Mouse (Mus musculus) erythroblast, embryonic 14.5 days (primary cell): ENCODE data around the gene Cuedc1.

ENCODE experiments used
- GATA1 ChIP-seq: IDR thresholded peaks from 2 replicates; pipeline ENCODE4 v1.6.1; 2012; ENCODE audit warnings: low read length, inconsistent platforms, mixed read lengths
- TAL1 ChIP-seq: IDR thresholded peaks from 3 replicates; pipeline ENCODE4 v1.6.1; 2012; ENCODE audit warnings: low read length, inconsistent platforms, mixed read lengths

DNA sequence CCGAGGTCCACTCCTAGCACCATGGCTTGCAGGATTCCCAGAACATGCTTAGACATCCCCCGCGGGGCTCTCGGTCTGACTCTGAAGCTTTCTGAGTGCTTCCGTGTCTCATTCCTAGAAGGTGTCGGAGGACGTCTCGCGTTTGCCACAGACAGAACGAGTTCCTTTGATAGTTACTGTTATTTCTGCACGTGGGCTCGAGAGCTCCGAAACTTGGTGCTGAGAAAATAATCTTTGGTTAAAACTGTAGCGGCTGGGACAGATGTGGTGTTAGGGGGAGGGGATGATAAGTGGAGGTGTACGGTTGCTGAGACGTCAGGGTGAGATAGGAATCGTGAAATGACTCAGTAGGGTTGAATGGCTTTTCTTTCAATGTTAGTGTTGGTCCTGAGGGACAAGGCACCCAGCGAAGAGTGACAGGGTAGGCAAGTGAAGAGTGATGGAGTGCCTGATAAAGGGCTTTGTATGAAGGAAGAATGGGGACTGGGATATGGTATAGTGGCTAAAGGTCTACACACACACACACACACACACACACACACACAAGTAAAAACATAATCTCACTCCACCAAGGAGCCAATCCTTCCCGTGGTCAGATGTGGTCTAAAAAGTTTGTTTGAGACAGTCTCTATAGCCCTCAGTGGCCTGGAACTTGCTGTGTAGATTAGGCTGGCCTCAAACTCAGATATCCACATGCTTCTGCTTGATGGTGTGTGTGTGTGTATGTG, 5.5 kb downstream of the Cuedc1 start:
- TF ChIP-seq GATA1, result no peak
- TF ChIP-seq TAL1, result no peak
